Mouse (Mus musculus) spleen, adult 2 months (tissue): ENCODE results near the gene Zc3h8.

Experiments
- CTCF ChIP-seq: fragments of 200-500 bp; IDR thresholded peaks from 2 replicates; pipeline ENCODE4 v1.5.1; 2011; ENCODE audit warnings: mild to moderate bottlenecking, inconsistent platforms; ENCODE audit not compliant: insufficient read depth, insufficient read length, insufficient replicate concordance; ENCODE audit errors: extremely low read depth
- POLR2A ChIP-seq: fragments of 200-500 bp; IDR thresholded peaks from 2 replicates; pipeline ENCODE4 v1.6.1; 2011; ENCODE audit warnings: low read depth, low read length, inconsistent platforms

GRCm38 (mm10) chr2:128943538-128944528 is at the start of gene Zc3h8:
- TF ChIP-seq CTCF (no peak), POLR2A (peak; percentile 71; the same call in 1 of the 2 replicates)
